Mouse (Mus musculus) layer of hippocampus, postnatal 36 days (tissue): Measurements from ENCODE around the gene Gpcpd1. TPM values are rescaled to one million over a fixed set of nuclear protein-coding genes. Genes with fewer than 3 reads are reported as not detected.
A peak's percentile ranks its signal among the peaks of the same experiment; 100 is the strongest.

Experiments
- DNase-seq, 2 experiments: peaks; one replicate each; pipeline ENCODE4 v3.0.0; 2022
- total RNA-seq, 2 experiments: library from RNA; stranded (reverse); gene quantifications; 2 replicates each; pipeline ENCODE4 v1.2.3; 2021

Gene Gpcpd1
- total RNA-seq, 2 experiments from 2014 or later = 63.8 to 67.2 TPM

DNA sequence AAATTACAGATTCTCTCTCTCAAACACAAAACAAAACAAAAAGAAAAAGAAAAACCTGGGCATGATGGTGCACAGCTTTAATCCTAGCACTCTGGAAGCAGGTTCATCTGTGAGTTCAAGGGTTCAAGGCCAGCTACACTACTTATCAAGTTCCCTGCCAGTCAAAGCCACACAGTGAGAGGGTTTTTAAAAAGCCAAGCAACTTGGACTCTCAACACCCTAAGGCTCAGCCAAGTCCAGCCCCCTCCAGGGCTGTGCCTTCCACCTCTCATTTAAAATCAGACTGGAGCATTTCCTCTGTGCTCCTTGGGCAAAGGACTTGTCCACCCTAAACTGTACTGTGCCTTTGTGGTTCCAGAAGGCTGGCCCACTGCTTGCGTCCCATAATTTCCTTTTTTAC lies 3.3 kb downstream of the Gpcpd1 start:
- no peak for DNase-seq

DNA sequence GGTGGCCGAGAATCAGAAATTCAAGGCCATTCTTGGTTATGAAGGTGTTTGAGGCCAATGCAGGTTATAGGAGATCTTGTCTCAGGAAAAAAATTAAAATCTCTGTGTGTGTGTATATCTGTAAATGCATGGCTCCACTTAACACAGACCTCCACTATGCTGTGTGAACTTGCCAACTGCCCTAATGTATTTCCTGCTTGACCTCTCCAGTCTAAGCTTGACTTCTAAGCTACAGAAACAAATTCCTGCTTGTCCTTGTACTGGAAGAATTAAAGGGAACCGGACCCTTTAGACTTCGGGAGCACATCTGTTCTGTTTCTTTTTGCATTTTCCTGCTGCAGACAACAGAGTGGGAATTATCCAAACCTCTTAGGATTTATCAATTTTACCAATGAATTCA lies 4.4 kb downstream of the Gpcpd1 start:
- no peak for DNase-seq

DNA sequence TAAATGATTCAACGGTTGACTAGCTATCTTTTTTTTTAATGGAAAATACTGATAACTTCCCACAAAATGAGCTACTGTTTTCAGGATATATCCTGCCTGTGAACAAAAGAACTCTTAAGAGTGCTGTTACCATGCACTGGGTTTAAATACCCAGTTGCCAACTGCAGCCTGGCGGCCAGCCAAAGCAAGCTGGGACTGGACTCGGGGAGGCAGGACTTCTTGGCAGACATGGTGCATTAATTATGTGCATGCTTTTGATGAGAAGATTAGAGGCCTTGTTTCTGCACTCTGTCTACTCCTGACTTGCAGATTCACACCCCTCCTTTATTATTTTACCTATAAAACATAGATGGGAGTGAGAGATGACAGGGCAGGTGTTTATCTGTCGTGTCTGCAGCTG lies 5.3 kb downstream of the Gpcpd1 start:
- DNase-seq = peak; percentile 71 to 77

DNA sequence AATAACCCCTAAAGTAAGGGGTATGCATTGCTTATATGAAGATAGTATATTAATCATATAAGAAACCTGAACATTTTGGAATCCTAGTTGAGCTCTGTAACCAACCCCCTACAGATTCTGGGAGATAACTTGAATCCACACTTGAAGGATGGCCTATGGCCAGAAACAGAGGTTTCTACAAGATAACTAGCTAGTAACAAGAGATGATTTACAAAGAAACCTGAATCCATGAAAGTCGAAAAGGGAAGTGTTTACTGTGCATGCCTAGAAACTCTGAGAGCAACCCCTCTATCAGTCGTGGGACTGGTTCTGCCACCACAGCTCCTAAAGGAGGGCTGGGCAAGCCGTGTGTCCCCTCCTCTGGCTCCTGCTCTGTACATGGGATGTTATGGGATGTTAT lies 7.8 kb downstream of the Gpcpd1 start:
- DNase-seq = no peak

DNA sequence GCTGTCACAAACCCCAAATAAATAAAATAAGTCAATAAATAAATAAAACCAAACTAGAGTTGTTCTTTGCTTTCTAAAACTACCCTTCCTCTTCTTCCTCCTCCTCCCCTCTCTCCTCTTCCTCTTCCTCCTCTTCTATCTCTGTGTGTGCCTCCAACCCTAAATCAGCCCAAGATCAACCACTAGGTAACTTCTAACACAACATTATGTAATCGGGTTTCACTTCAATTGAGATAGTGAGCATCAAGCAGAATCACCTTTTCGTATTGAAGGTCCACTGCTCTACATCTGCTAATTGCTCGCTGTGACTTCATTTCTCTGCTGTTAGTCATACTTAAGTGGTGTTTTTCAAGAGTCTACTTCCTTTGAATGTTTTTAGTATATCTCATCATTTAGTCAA lies 8.8 kb downstream of the Gpcpd1 start:
- no peak for DNase-seq

DNA sequence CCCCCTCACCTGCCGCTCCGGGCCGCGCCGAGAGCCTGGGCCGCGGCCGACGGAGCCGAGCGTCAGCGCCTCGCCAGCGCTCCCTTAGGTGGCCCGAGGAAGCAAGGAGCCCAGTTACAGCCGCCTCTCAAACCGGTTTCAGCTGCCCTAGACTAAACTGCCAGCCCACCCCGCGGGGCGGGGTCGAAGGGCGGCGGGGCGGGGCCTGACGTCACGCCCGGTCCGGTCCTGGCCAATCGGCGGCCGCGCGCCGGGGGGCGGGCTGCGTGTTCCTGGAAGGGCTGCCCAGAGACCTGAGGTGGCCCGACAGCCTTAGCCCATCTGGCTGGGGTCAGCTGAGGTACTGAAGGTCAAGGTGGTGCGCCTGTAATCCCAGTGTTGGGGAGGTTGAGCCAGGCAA lies 9.5 kb downstream of the Gpcpd1 start:
- peak; percentile 96 to 97 for DNase-seq

DNA sequence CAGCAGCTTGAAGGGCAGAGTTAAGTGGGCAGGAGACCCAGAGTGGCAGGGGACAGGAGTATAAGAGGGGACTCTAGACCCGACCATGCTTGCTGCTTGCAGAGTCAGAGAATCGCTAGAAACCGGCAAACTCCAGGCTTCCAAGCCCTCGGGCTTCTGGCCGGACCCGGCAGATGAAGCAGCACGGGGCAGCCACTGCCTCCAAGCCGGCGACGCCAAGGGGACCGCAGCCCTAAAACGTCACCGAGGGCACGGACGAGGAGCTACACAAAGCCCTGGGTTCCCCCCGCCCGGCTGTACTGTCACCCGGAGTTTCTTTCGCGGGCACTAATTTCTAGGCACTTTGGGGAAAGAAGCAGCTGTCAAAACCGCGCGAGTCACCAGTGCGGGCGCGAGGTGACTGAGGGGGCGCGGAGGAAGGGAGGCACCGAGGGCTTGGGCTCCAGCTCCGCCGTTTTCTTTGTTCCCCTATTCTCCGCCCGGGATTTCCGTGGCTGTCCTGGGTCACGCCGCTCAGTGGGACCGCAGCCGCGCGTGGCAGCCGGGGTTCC lies 10.0 kb downstream of the Gpcpd1 start:
- peak in 1 of 2 experiments; percentile 59 for DNase-seq

DNA sequence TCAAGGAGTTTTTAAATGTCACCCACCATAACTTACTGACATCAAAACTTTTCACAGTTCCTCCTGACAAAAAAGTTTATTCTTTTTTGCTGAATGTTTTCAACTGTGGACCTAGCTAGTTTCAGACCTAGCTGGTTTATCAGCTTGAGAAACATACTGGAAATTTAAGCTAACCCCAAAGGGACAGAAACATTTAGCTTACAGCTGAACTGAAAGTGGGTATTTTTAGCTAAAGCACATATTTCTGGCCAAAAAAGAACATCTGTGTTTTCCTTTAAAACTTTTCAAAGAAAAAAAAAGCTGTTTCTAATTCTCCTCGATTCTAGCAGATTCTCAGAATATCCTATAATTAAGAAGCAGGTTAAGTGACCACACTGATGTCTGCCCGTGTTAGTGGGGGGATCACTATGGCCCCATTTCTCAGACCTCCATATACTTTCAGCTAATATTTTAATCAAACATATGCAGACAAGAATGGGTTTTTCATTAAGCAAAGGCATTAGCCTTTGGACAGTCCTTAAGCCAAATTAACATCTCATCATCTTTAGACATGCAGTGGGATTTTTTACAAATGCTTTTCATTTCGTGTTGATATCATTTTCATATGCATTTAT lies 10.9 kb downstream of the Gpcpd1 start:
- DNase-seq = no peak

DNA sequence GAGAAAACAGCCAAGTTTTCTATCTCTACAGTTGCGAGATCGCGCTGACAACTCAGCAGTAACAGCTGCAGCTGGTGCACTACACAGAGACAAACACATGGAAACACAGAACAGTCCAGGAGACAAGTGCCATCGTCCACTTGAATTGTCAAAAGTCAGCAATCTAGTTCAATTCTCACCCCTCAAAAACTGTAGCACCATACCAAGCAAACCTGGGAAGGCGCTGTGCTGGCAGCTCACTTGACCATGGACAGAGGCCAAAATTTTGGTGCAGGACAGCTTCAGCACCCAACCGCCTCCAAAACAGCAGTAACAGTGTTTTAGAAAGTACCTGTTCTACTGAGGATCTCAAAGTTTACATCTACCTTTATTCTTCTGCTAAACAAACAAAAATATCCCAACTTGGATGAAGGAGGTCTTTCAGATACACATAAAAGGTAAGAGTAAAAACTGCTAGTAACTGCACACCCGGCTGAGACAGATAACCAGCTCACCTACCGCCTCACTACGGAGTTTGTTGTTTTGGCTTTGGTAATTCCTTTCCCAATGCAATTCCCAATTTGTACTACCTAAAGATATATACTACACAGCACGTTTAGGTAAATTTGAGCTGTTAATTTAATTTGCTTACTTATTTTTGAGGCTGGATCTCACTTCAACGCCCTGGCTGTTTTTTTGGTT lies 11.6 kb downstream of the Gpcpd1 start:
- no peak for DNase-seq

DNA sequence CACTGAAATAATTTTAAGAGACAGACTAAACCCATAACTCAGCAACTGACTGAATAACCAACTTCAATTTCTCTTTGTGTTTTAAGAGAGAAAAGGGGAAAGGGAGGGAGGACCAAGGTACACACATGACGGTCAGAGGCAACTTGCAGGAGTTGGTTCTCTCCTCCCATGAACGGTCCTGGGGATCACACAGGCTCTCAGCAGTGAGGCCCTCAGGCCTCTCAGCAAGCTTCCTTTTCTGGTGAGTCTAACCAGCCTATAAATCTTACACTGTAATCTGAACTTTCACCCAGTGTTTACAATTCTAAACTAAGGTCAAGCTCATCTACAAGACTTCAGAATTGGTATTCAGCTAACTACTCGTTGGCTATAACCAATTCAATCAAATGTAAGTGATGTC lies 12.3 kb downstream of the Gpcpd1 start:
- no peak for DNase-seq

DNA sequence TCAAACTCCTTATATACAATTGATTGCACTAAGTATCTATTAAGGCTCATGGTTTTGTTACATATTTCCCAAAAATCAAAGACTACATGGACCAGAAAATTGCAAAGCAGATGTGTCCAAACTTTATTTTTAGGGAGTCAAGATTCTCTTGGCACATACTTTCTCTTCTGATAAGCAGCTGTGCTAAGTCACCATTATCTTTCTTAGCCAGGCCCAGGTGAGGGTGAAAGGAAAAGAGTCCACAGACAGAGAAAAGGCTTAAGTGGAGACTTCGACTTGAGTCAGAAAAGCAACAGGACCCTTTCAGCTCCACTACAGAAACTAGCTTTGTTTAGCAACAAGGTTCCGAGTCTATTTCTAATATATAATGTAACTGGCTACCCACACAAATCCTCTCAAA lies 14.2 kb downstream of the Gpcpd1 start:
- DNase-seq = no peak

DNA sequence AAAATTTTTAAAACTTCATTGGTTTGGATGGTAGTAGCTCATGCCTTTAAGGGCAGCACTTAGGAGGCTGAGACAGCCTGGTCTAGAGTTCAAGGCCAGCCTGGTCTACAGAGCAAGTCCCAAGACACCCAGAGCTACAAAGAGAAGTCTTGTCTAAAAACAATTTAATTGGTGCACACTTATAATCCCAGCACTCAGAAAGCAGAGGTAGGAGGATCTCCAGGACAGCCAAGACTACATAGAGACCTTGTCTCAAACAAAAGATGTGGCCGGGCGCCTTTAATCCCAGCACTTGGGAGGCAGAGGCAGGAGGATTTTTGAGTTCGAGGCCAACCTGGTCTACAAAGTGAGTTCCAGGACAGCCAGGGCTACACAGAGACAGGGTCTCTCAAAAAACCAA lies 14.9 kb downstream of the Gpcpd1 start:
- no peak for DNase-seq

DNA sequence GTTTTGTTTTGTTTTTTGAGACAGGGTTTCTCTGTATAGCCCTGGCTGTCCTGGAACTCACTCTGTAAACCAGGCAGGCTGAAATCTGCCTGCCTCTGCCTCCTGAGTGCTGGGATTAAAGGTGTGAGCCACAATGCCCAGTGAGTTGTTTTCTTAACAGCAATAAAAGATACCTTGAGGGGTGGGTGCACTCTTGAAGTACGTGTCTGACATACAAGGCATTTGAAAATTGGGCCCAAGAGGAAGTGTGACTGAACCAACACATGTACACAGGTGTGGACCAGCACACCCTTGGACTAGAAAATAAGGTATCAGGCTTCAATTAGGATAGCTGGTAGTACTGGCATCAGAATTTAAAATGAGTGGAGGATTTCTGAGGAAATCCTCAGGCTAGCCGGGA lies 16.2 kb downstream of the Gpcpd1 start:
- DNase-seq = no peak

DNA sequence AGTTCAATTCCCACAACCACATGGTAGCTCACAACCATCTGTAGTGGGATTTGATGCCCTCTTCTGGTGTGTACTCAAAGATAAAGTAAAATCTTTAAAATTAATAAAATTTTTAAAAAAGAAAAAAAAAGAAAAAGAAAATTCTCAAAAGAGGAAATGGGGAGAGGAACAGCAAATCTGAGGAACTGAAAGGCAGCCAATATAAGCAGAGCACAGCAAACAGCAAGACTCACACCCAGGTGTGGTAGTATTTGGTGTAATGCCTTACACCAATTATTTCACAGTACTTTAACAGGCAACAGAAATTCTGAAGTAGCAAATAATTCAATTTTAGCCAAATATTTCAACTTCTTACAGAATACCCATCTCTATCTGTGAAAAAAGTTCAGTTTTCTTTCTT lies 16.7 kb downstream of the Gpcpd1 start:
- DNase-seq = no peak

DNA sequence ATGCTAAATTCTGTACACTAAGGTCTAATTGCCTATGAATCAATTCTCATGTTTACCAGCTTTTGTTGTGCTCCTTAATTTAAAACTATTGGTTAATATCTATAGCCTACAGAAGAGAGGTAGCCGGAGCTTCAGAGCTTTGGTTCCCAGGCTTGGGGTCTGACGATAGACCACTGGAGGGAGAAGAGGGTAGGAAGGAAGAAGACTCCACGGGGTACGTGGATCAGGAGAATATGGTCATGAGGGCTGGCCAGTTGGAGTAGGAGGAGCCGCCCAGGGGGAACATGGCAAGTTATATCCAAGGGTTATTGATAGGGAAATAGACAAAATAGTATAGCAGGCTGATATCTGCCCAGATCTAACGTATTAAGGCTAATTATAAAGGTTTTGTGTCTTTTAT lies 17.8 kb downstream of the Gpcpd1 start:
- no peak for DNase-seq

DNA sequence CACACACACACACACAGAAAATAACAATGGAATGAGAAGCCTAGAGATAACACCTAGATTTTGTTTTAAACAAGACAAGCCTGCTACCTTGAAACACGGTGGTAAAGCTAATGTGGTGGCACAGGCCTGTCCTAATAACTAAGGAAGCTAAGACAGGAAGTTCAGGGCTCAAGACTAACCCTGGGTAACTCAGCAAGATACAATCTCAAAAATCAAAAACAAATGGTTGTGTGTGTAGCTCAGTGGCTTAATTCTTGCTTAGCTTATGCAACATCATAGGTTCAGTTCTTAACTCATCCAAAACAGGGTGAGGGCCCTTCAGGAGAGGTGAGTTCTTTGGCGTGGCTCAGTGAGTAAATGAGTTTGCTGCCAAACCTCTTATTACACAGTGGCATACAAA lies 20.1 kb downstream of the Gpcpd1 start:
- no peak for DNase-seq

DNA sequence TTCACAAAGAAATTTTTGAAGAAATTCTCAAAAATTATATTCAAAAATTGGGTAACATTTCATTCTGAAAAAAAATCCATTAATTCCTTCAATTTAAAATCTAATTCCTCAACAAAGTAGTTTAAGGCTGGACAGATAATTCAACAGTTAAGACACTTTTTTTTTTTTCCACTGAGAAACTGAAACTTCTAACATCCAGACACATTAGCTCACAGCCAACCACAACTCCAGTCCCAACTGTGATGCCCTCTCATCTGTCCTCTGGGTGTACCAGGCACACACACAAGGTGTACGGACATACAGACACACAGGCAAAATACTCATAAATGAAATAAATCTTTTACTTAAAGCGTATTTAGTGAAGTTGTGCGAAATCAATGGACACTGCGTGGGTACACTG lies 25.7 kb downstream of the Gpcpd1 start:
- DNase-seq = no peak

DNA sequence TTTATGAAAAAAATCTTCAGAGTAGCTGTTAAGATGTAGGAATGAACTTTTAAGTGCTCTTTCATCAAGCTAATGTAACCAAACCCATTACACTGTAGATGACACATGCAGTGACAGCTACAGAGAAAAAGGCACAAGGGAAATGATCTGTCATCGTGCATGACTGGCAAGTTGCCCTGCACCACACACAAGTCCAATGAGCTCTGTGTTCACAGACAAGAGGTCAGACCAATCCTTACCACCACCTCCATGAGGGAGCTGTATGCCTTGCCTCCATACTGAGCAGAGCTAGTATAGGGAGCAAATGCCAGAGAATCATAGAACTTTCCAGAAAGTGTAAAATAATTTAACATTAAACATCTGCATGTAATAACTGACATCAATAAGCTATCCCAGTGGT lies 59.7 kb downstream of the Gpcpd1 start:
- DNase-seq = no peak

DNA sequence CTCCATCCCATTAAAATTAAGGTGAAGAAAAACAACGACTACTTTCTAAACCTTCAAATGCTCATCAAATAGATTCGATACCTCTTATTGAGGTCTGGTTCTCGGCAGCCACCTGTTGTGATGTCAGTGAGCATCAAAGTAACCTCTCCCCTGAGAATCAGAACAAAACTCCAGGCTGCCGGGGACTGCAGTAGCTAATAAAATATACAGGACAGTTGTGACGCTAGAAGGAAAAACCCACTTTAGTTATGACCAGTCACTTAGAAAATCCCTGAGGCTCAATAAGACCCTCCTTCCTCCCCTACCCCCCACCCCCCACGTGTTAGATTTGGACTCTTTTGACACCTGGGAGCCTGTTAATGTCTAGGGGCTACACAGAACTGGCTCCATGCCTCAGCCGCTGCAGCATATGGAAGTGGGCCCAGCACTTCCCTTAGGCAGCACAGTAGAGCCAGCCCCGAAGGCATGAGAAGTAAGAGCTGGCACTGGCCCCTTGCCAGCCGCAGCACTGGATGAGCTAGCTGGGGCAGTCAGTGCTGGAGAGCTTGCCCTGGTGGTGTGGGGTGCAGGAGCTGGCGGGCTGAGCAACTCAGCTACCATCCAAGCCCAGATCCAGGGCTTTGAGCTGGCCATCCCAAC lies 60.5 kb downstream of the Gpcpd1 start:
- no peak for DNase-seq

DNA sequence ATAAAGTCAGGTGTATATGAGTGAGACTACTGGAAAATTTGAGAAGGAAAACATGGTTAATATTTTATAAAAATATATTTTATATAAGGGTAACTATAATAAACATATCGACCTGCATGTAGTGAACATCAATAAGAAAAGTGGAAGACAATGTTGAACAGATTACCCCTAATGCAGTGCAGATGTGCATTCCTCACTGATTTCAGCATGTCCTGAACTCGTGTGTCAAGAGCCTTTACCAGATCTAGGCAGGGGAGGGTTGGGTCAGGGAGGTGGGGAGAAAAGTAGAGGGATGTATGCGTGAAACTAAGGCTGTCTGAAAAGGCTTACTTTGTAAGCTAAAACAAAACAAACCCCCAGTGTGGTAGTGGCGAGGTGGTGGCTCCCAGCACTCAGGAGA lies 61.4 kb downstream of the Gpcpd1 start:
- no peak for DNase-seq

DNA sequence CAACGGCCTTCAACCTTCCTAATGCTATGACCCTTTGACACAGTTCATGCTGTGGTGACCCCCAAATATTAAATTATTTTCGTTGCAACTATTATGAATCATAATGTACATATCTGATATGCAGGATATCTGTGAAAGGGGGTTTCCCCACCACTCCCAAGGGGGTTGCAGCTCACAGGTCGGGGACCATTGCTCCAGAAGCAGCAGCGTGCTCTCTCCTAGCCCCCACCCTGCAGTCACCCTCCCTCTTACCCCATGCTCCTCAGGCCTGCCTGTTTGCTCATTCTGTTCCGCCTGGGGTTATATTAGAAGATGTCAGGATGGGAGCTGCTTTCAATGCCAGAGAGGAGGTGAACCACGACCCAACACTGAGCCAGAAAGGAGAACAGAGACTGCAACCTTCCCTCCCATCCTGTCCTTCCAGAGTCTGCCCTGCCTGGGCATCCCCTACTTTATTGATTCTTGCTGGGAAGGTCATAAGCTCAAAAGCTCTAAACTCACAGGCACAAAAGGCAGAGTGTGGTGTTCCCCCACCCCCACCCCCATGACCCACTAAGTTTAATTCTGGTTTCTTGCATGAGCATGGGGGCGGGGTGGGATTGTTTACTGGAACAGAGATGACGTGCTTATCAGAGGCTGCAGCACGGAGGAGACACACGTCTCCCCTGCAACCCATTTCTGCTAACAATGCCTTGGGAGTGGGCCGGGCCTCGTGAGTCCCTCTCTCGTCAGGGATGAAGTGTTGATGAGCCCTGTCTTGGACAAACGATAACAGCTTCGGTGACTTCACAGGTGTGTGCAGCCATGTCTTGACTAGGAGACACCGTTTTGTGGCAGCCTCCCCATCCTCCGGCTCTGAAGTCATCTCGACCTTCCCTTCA lies 69.3 kb downstream of the Gpcpd1 start:
- DNase-seq = no peak

DNA sequence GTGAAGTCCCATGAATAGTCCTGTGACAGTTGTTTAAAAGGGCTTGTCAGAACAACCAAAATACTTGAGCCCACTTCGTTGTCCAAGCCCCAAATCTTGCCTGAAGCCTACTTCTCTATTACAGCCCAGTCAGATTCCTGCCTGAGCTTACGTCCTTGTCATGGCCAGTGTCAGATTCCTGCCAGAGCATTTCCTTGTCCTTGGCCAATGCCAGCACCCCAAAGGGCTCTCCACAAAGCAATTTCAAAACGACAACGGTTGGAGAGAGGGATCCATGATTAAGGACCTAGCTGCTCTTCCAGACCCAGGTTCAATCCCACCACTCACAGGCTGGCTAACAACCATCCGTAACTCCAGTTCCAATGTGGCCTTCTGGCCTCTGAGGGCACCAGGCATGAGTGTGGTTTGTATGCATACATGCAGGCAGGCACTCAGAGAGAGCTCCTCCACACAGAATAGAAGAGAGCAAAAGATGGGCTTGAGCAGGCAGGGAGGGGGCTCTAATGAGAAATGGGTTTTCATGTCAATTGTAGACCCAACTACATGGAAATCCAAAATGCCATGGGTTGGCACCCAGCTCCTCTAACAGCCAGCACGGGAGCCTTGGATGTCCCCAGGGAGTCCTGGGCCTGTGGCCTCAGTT lies 70.2 kb downstream of the Gpcpd1 start:
- no peak for DNase-seq
